Mouse (Mus musculus): ENCODE measurements around the gene Vmn1r235. TPM values are rescaled to one million over a fixed set of nuclear protein-coding genes. Genes with fewer than 3 reads are reported as not detected.
A peak's percentile ranks its signal among the peaks of the same experiment; 100 is the strongest.
"Not testable (repeated sequence)": the region's sequence is repeated elsewhere in the genome, so short reads cannot be mapped to it uniquely, and the experiment has no call there.

Vmn1r235 gene
- total RNA-seq (2021) = not detected

GRCm38 (mm10) chr17:21256111-21256510 is at the start of gene Vmn1r235:
Gene Vmn1r235, plus strand, starts transcription at chr17:21256411.
- intact Hi-C loops (cut with DNase I) = no loop called here
- DNase-seq (ENCODE audit: low spot score in 2 of 2) = no peak

- DNase-seq (ENCODE audit: low spot score in 2 of 2); intact Hi-C loops (cut with DNase I): not testable (repeated sequence)
These were observed 45.1 kb upstream of the Vmn1r235 start for GRCm38 (mm10) chr17:21211081-21211480.

- intact Hi-C loops (cut with DNase I) = no loop called here
- DNase-seq (ENCODE audit: low spot score in 2 of 2) = no peak
These were observed 30.4 kb upstream of the Vmn1r235 start, which contains the start of gene Vmn1r234 for GRCm38 (mm10) chr17:21225787-21226186. Gene Vmn1r234, plus strand, starts transcription at chr17:21226087.

GRCm38 (mm10) chr17:21231654-21232053 is 24.6 kb upstream of the Vmn1r235 start:
- intact Hi-C loops (cut with DNase I) = loop anchor here (1.0 to 5.0 kb wide), 2 partner anchors 191 to 286 kb away; no protein-coding TSS in a partner anchor
- DNase-seq (ENCODE audit: low spot score in 2 of 2) = peak; percentile 26 to 52

- intact Hi-C loops (cut with DNase I) = loop anchor here (1.0 to 5.0 kb wide), 3 partner anchors 110 to 244 kb away; partner anchors contain the start of gene Zfp677
- peak; percentile 64 to 79 for DNase-seq (ENCODE audit: low spot score in 2 of 2)
These were observed 15.9 kb downstream of the Vmn1r235 start for GRCm38 (mm10) chr17:21272103-21272502.

- intact Hi-C loops (cut with DNase I) = no loop called here
- DNase-seq (ENCODE audit: low spot score in 2 of 2) = no peak
These were observed 26.4 kb downstream of the Vmn1r235 start, which contains the start of gene Vmn1r236 for GRCm38 (mm10) chr17:21282642-21283041. Gene Vmn1r236, plus strand, starts transcription at chr17:21282942.

GRCm38 (mm10) chr17:21284395-21284794 is 28.2 kb downstream of the Vmn1r235 start:
- DNase-seq (ENCODE audit: low spot score in 2 of 2) = no peak
- intact Hi-C loops (cut with DNase I) = no loop called here

GRCm38 (mm10) chr17:21289695-21290094 is 33.5 kb downstream of the Vmn1r235 start:
- no peak for DNase-seq (ENCODE audit: low spot score in 2 of 2)
- intact Hi-C loops (cut with DNase I) = no loop called here

GRCm38 (mm10) chr17:21311565-21311964 is 55.4 kb downstream of the Vmn1r235 start, which contains the start of gene Vmn1r237:
Gene Vmn1r237, plus strand, starts transcription at chr17:21311865.
- intact Hi-C loops (cut with DNase I) = no loop called here
- no peak for DNase-seq (ENCODE audit: low spot score in 2 of 2)

Small RNAs within 50 kb of the gene (microRNA-seq; reads per million reads assigned to microRNA genes)
- gene Gm26384 = 0 reads per million in 2 experiments

Other genes with a start within 250 kb of the Vmn1r235 start
- 10 to 100 TPM; 18.5 to 21.5 TPM for gene Zfp160, start 247.5 kb upstream of the Vmn1r235 start, total RNA-seq (2021)
- gene Vmn1r234, start 30.3 kb upstream of the Vmn1r235 start, total RNA-seq (2021) = not detected
- not detected for gene Vmn1r236, start 26.5 kb downstream of the Vmn1r235 start, total RNA-seq (2021)
- not detected for gene Vmn1r237, start 55.5 kb downstream of the Vmn1r235 start, total RNA-seq (2021)
- gene Zfp677, start 127.3 kb downstream of the Vmn1r235 start, total RNA-seq (2021) = 1 to 10 TPM; 1.2 to 1.3 TPM
- 1 to 10 TPM in 1 of 2 experiments, under 1 TPM in 1; 0.64 to 1.0 TPM for gene Zfp54, start 166.8 kb downstream of the Vmn1r235 start, total RNA-seq (2021)
- gene Zfp51, start 194.0 kb downstream of the Vmn1r235 start, total RNA-seq (2021) = 1 to 10 TPM; 4.0 to 4.6 TPM
- gene Zfp53, start 232.6 kb downstream of the Vmn1r235 start, total RNA-seq (2021) = 1 to 10 TPM; 4.0 to 4.7 TPM